Mouse (Mus musculus) forebrain, embryonic 13.5 days (tissue): Measurements from ENCODE around the gene Rgs10. TPM values are rescaled to one million over a fixed set of nuclear protein-coding genes. Genes with fewer than 3 reads are reported as not detected.

ENCODE experiments used
- ATAC-seq: fragments of 200-750 bp; cut with Nextera tagmentation; 2 replicates; pipeline ENCODE4 v1.8.0; 2017
- H3K27ac ChIP-seq: fragments of 300-500 bp; sonication (generic); 2 replicates; pipeline ENCODE4 v1.5.1; 2015; ENCODE audit warnings: inconsistent platforms, mild to moderate bottlenecking, moderate library complexity
- H3K27me3 ChIP-seq: fragments of 300-500 bp; sonication (generic); 2 replicates; pipeline ENCODE4 v1.6.1; 2015; ENCODE audit warnings: mild to moderate bottlenecking, inconsistent platforms
- H3K36me3 ChIP-seq: fragments of 300-500 bp; sonication (generic); 2 replicates; pipeline ENCODE4 v1.6.1; 2015; ENCODE audit warnings: mild to moderate bottlenecking, inconsistent platforms; ENCODE audit not compliant: poor library complexity, severe bottlenecking
- H3K4me1 ChIP-seq: fragments of 300-500 bp; sonication (generic); 2 replicates; pipeline ENCODE4 v1.6.1; 2015; ENCODE audit warnings: inconsistent platforms
- H3K4me2 ChIP-seq: fragments of 300-500 bp; sonication (generic); 2 replicates; pipeline ENCODE4 v1.6.1; 2015; ENCODE audit warnings: inconsistent platforms, mild to moderate bottlenecking, moderate library complexity
- H3K4me3 ChIP-seq: fragments of 300-500 bp; sonication (generic); 2 replicates; pipeline ENCODE4 v1.5.1; 2015; ENCODE audit warnings: mild to moderate bottlenecking, inconsistent platforms
- H3K9ac ChIP-seq: fragments of 300-500 bp; sonication (generic); 2 replicates; pipeline ENCODE4 v1.6.1; 2015; ENCODE audit warnings: mild to moderate bottlenecking, inconsistent platforms
- H3K9me3 ChIP-seq: fragments of 300-500 bp; sonication (generic); replicated peaks from 2 replicates; pipeline ENCODE4 v1.6.1; 2016; ENCODE audit warnings: inconsistent platforms
- WGBS: fragments of 180-500 bp; shearing (Covaris S2); methylation state at CpG from one replicate; pipeline ENCODE4 v1.1.7; 2015; 5-methylcytosine and 5-hydroxymethylcytosine counted together
- polyA plus RNA-seq: library from polyadenylated mRNA; unstranded; fragments of >200 nt; fragmentation: Nextera tagmentation; extraction: Ambion mirVana; gene quantifications from 2 replicates; pipeline ENCODE4 v1.2.1, GENCODE M21; 2015

The Rgs10 gene
- polyA plus RNA-seq, 1 experiment from 2014 or later = 11.5 TPM

- no peaks in the 10 kb centered on the region for H3K9me3 ChIP-seq
- WGBS = 65% methylated on average over 1 of the region's 1 CpGs
- no peak overlapping the region for H3K9ac ChIP-seq
- no peak overlapping the region for H3K27ac ChIP-seq
- no peaks in the 10 kb centered on the region for H3K27me3 ChIP-seq
- H3K4me1 ChIP-seq = 0 out of 2 replicates have a peak, but pooled peaks cover 5% of the 10 kb centered on the region
- H3K4me3 ChIP-seq = no peak overlapping the region
- no peak overlapping the region for H3K4me2 ChIP-seq
- H3K36me3 ChIP-seq = no peaks in the 10 kb centered on the region
- ATAC-seq = no peak
Observed at GRCm38 (mm10) chr7:128433213-128433612, 14.7 kb upstream of the Rgs10 start.

- no peaks in the 10 kb centered on the region for H3K27me3 ChIP-seq
- no peaks in the 10 kb centered on the region for H3K9me3 ChIP-seq
- 72% methylated on average over 10 of the region's 10 CpGs for WGBS
- 0 out of 2 replicates have a peak, but pooled peaks cover 5% of the 10 kb centered on the region for H3K4me1 ChIP-seq
- no peak overlapping the region for H3K9ac ChIP-seq
- H3K36me3 ChIP-seq = no peaks in the 10 kb centered on the region
- no peak overlapping the region for H3K4me3 ChIP-seq
- no peak overlapping the region for H3K27ac ChIP-seq
- no peak overlapping the region for H3K4me2 ChIP-seq
- no peak for ATAC-seq
Observed at GRCm38 (mm10) chr7:128432574-128432973, 14.0 kb upstream of the Rgs10 start.

- H3K9ac ChIP-seq = no peak overlapping the region
- peaks cover 46% of the 10 kb centered on the region for H3K27me3 ChIP-seq
- no peak overlapping the region for H3K4me2 ChIP-seq
- ATAC-seq = no peak
- H3K9me3 ChIP-seq = no peaks in the 10 kb centered on the region
- WGBS = 70% methylated on average over 3 of the region's 3 CpGs
- no peaks in the 10 kb centered on the region for H3K36me3 ChIP-seq
- no peak overlapping the region for H3K27ac ChIP-seq
- H3K4me1 ChIP-seq = peaks cover 14% of the 10 kb centered on the region
- H3K4me3 ChIP-seq = no peak overlapping the region
Observed at GRCm38 (mm10) chr7:128422491-128422890, 3.9 kb upstream of the Rgs10 start.

GRCm38 (mm10) chr7:128421701-128422100 lies 3.1 kb upstream of the Rgs10 start:
- Histone ChIP-seq H3K27me3 (peaks cover 54% of the 10 kb centered on the region), H3K9me3 (no peaks in the 10 kb centered on the region), H3K9ac (no peak overlapping the region), H3K4me1 (peaks cover 19% of the 10 kb centered on the region), H3K36me3 (no peaks in the 10 kb centered on the region), H3K4me3 (no peak overlapping the region), H3K27ac (no peak overlapping the region), H3K4me2 (no peak overlapping the region)
- no peak for ATAC-seq
- WGBS = 85% methylated on average over 7 of the region's 7 CpGs

- Histone ChIP-seq H3K4me1 (peaks cover 19% of the 10 kb centered on the region), H3K27ac (no peak overlapping the region), H3K36me3 (no peaks in the 10 kb centered on the region), H3K27me3 (peaks cover 74% of the 10 kb centered on the region), H3K9ac (no peak overlapping the region), H3K4me3 (no peak overlapping the region), H3K4me2 (no peak overlapping the region), H3K9me3 (no peaks in the 10 kb centered on the region)
- ATAC-seq = no peak
- 5% methylated on average over 9 of the region's 9 CpGs for WGBS
Observed at GRCm38 (mm10) chr7:128419690-128420089, 1.1 kb upstream of the Rgs10 start.

- 3% methylated on average over 32 of the region's 32 CpGs for WGBS
- no peak overlapping the region for H3K27ac ChIP-seq
- ATAC-seq = peak; percentile 16; the same call in 1 of the 2 replicates
- H3K9me3 ChIP-seq = no peaks in the 10 kb centered on the region
- peaks cover 78% of the 10 kb centered on the region for H3K27me3 ChIP-seq
- H3K4me3 ChIP-seq = peak overlapping the region; percentile 67
- peak overlapping the region; percentile 98 for H3K4me2 ChIP-seq
- peaks cover 19% of the 10 kb centered on the region for H3K4me1 ChIP-seq
- no peaks in the 10 kb centered on the region for H3K36me3 ChIP-seq
- H3K9ac ChIP-seq = peak overlapping the region; percentile 72
Observed at GRCm38 (mm10) chr7:128417226-128417929, 1.2 kb downstream of the Rgs10 start.

GRCm38 (mm10) chr7:128416664-128417063 lies 1.9 kb downstream of the Rgs10 start:
- Histone ChIP-seq H3K4me2 (peak overlapping the region; percentile 98; the same call in 1 of the 2 replicates), H3K36me3 (no peaks in the 10 kb centered on the region), H3K27ac (no peak overlapping the region), H3K9ac (no peak overlapping the region), H3K4me1 (peaks cover 19% of the 10 kb centered on the region), H3K27me3 (peaks cover 72% of the 10 kb centered on the region), H3K9me3 (no peaks in the 10 kb centered on the region), H3K4me3 (peak overlapping the region; percentile 67; the same call in 1 of the 2 replicates)
- ATAC-seq = no peak
- WGBS = 62% methylated on average over 6 of the region's 6 CpGs

GRCm38 (mm10) chr7:128414433-128414832 lies 4.1 kb downstream of the Rgs10 start:
- 53% methylated on average over 8 of the region's 8 CpGs for WGBS
- H3K27me3 ChIP-seq = peaks cover 52% of the 10 kb centered on the region
- peaks cover 19% of the 10 kb centered on the region for H3K4me1 ChIP-seq
- H3K4me3 ChIP-seq = no peak overlapping the region
- no peak overlapping the region for H3K27ac ChIP-seq
- H3K4me2 ChIP-seq = no peak overlapping the region
- H3K9me3 ChIP-seq = no peaks in the 10 kb centered on the region
- no peaks in the 10 kb centered on the region for H3K36me3 ChIP-seq
- H3K9ac ChIP-seq = no peak overlapping the region
- ATAC-seq = no peak

GRCm38 (mm10) chr7:128412071-128412833 lies 6.3 kb downstream of the Rgs10 start:
- Histone ChIP-seq H3K27me3 (peaks cover 32% of the 10 kb centered on the region), H3K4me1 (peaks cover 3% of the 10 kb centered on the region; the same call in 1 of the 2 replicates), H3K9ac (no peak overlapping the region), H3K4me3 (no peak overlapping the region), H3K36me3 (no peaks in the 10 kb centered on the region), H3K4me2 (no peak overlapping the region), H3K9me3 (no peaks in the 10 kb centered on the region), H3K27ac (no peak overlapping the region)
- 65% methylated on average over 10 of the region's 10 CpGs for WGBS
- no peak for ATAC-seq

GRCm38 (mm10) chr7:128410708-128411413 lies 7.7 kb downstream of the Rgs10 start:
- no peak for ATAC-seq
- Histone ChIP-seq H3K27ac (no peak overlapping the region), H3K27me3 (peaks cover 18% of the 10 kb centered on the region), H3K4me1 (no peaks in the 10 kb centered on the region), H3K9ac (no peak overlapping the region), H3K4me2 (no peak overlapping the region), H3K9me3 (no peaks in the 10 kb centered on the region), H3K36me3 (no peaks in the 10 kb centered on the region), H3K4me3 (no peak overlapping the region)
- WGBS = 82% methylated on average over 11 of the region's 11 CpGs

- no peaks in the 10 kb centered on the region for H3K4me1 ChIP-seq
- H3K27ac ChIP-seq = no peak overlapping the region
- H3K9ac ChIP-seq = no peak overlapping the region
- ATAC-seq = no peak
- H3K36me3 ChIP-seq = no peaks in the 10 kb centered on the region
- H3K4me2 ChIP-seq = no peak overlapping the region
- H3K4me3 ChIP-seq = no peak overlapping the region
- WGBS = 93% methylated on average over 5 of the region's 5 CpGs
- H3K27me3 ChIP-seq = no peaks in the 10 kb centered on the region
- H3K9me3 ChIP-seq = no peaks in the 10 kb centered on the region
Observed at GRCm38 (mm10) chr7:128408265-128408664, 10.3 kb downstream of the Rgs10 start.

- H3K4me2 ChIP-seq = no peak overlapping the region
- H3K4me1 ChIP-seq = no peaks in the 10 kb centered on the region
- H3K9ac ChIP-seq = no peak overlapping the region
- H3K27me3 ChIP-seq = no peaks in the 10 kb centered on the region
- no peak overlapping the region for H3K27ac ChIP-seq
- WGBS = 89% methylated on average over 6 of the region's 6 CpGs
- no peak for ATAC-seq
- H3K36me3 ChIP-seq = no peaks in the 10 kb centered on the region
- H3K4me3 ChIP-seq = no peak overlapping the region
- no peaks in the 10 kb centered on the region for H3K9me3 ChIP-seq
Observed at GRCm38 (mm10) chr7:128403988-128404387, 14.6 kb downstream of the Rgs10 start.
